Mouse (Mus musculus) ES-Bruce4 (cell line): Measurements from ENCODE around the gene Rae1. TPM values are rescaled to one million over a fixed set of nuclear protein-coding genes. Genes with fewer than 3 reads are reported as not detected.
A peak's percentile ranks its signal among the peaks of the same experiment; 100 is the strongest.

Experiments used
- H3K27ac ChIP-seq: 2 replicates; pipeline ENCODE4 v1.5.1; 2012; ENCODE audit warnings: low read length, inconsistent platforms; ENCODE audit not compliant: insufficient read depth
- H3K27me3 ChIP-seq: 2 replicates; pipeline ENCODE4 v1.6.1; 2012; ENCODE audit warnings: mild to moderate bottlenecking, low read length, inconsistent platforms; ENCODE audit not compliant: control insufficient read depth, poor library complexity, insufficient read depth, severe bottlenecking
- H3K36me3 ChIP-seq: 2 replicates; pipeline ENCODE4 v1.6.1; 2012; ENCODE audit warnings: inconsistent platforms, mild to moderate bottlenecking, low read length, moderate library complexity; ENCODE audit not compliant: control insufficient read depth, poor library complexity, insufficient read depth, severe bottlenecking
- H3K4me1 ChIP-seq: one replicate; pipeline ENCODE4 v1.8.1; 2011; ENCODE audit warnings: low read length; ENCODE audit not compliant: control insufficient read depth, insufficient read depth
- H3K4me3 ChIP-seq: 2 replicates; pipeline ENCODE4 v1.5.1; 2011; ENCODE audit warnings: low read depth, mild to moderate bottlenecking, low read length
- H3K9ac ChIP-seq: 2 replicates; pipeline ENCODE4 v1.6.1; 2012; ENCODE audit warnings: low read depth, mild to moderate bottlenecking, inconsistent platforms; ENCODE audit not compliant: poor library complexity, severe bottlenecking
- H3K9me3 ChIP-seq: replicated peaks from 2 replicates; pipeline ENCODE4 v1.6.1; 2012; ENCODE audit warnings: mild to moderate bottlenecking, low read length, inconsistent platforms; ENCODE audit not compliant: control insufficient read depth, poor library complexity, insufficient read depth, severe bottlenecking
- CTCF ChIP-seq: IDR thresholded peaks from one replicate; pipeline ENCODE4 v1.8.1; 2011; ENCODE audit warnings: low read depth, low read length
- EP300 ChIP-seq: IDR thresholded peaks from 2 replicates; pipeline ENCODE4 v1.6.1; 2011; ENCODE audit warnings: low read depth, low read length; ENCODE audit not compliant: insufficient read depth
- POLR2A ChIP-seq: IDR thresholded peaks from one replicate; pipeline ENCODE4 v1.8.1; 2011; ENCODE audit warnings: low read length; ENCODE audit not compliant: insufficient read depth
- polyA plus RNA-seq: library from polyadenylated mRNA; stranded (reverse); fragments of >200 nt; gene quantifications from 2 replicates; pipeline ENCODE4 v1.2.4, GENCODE M21; 2011; ENCODE audit warnings: low read depth; ENCODE audit not compliant: missing spikeins, insufficient read depth, insufficient read length

Gene Rae1
- polyA plus RNA-seq, 1 experiment = 123 TPM

DNA sequence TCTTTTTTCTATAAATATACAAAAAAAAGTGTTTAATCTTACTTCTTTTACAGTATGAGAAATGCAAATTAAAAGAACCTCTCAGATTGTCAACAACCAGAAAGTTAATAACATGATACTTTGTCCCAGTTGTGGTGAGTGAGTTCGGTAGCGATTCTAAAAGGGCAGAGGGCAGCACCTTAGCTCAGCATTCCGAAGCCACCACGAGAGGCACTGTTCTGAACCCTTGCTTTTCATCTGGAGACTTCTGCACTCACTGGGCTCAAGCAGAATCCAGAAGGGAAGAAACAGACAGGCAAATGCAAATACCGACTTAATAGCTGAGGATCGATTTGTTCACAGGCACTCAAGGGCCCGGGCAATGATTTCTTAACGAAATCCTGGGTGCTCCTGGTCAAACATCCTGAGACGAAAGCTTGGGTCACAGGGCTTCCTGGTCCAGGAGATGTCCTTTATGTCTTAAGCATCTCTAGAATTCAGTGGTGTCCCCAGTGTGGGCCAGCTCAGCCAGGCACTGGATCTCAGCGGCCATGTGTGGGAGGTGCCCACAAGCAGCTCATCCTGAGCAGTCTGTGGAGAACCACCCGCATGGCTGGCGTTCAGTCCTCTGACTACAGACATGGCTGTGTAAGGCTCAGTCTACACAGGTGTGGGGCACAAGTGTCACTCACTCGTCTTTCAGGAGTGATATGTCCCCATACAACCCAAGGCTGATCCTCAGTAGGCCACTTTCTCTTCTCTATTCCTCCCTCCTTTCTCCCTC, 40.7 kb upstream of the Rae1 start:
- H3K9me3 ChIP-seq = peaks cover 10% of the 10 kb centered on the region; the same call in 1 of the 2 replicates
- no peak overlapping the region for H3K27ac ChIP-seq
- no peak overlapping the region for H3K9ac ChIP-seq
- H3K4me1 ChIP-seq = no peaks in the 10 kb centered on the region
- H3K36me3 ChIP-seq = no peaks in the 10 kb centered on the region
- no peak overlapping the region for H3K4me3 ChIP-seq
- H3K27me3 ChIP-seq = no peaks in the 10 kb centered on the region
- TF ChIP-seq CTCF (peak; percentile 18), EP300 (no peak), POLR2A (no peak)

DNA sequence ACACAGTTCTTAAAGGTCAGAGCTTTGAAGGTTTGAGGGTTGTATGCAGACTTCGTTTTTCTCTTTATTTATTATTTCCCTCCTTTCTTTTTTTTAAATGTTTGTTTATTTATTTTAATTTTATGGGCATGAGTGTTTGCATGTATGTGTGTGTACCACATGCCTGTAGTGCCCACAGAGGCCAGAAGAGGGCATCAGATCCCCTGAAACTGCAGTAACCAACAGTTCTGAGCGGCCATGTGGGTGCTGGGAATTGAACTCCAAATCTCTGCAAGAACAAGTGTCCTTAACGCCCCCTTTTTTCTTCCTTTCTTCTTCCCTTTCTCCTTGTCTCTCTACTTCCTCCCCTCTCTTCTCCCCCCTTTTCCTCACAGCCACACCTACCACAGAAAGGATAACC, 39.6 kb upstream of the Rae1 start:
- Histone ChIP-seq H3K36me3 (no peaks in the 10 kb centered on the region), H3K27ac (no peak overlapping the region), H3K4me3 (no peak overlapping the region), H3K27me3 (no peaks in the 10 kb centered on the region), H3K9me3 (peaks cover 10% of the 10 kb centered on the region; the same call in 1 of the 2 replicates), H3K9ac (no peak overlapping the region), H3K4me1 (no peaks in the 10 kb centered on the region)
- TF ChIP-seq CTCF (peak; percentile 32), POLR2A (no peak)

DNA sequence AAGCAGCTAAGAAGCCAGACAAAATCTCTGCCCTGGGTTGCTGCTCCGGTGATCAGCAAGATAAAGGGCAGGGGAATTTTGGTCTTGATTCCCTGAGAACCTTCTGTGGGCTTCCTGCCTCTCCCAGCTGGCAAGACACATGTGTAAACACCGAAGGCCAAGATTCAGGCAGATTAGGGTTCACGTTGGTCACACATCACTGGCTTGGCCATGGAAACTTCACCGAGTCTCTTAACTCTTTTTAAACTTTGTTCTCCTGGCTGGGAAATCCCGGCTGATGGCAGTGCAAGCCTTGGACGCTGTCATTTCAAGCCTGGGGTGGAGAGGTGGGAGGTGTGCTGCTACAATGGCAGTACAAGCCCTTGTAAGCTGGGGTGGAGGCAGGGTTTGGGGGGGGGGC, 38.7 kb upstream of the Rae1 start:
- no peak for TF ChIP-seq EP300
- no peak for TF ChIP-seq CTCF
- no peak for TF ChIP-seq POLR2A
- H3K36me3 ChIP-seq = no peaks in the 10 kb centered on the region
- no peak overlapping the region for H3K4me3 ChIP-seq
- H3K9ac ChIP-seq = no peak overlapping the region
- no peak overlapping the region for H3K27ac ChIP-seq
- H3K9me3 ChIP-seq = peaks cover 6% of the 10 kb centered on the region; the same call in 1 of the 2 replicates
- no peaks in the 10 kb centered on the region for H3K27me3 ChIP-seq
- H3K4me1 ChIP-seq = no peaks in the 10 kb centered on the region

DNA sequence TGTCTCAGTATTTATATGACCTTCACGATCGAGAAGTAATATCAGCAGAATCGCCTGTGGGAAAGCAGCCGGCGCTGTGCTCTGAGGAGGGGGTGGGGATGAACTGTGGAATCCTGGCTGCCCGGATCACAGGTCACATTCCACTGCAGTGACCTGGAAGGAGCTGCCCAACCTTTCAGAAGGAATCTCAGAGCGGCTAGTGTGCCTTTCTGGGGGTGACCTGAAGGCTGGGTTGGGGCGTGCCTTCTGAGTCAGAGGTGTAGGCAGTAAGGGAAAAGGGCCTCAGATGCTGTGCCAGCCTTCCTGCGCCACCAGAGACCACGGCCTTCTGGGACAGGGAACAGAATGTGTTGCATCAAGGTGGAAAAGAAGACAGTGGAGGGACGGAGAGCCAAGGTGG, 34.7 kb upstream of the Rae1 start:
- Histone ChIP-seq H3K27me3 (no peaks in the 10 kb centered on the region), H3K36me3 (no peaks in the 10 kb centered on the region), H3K9me3 (no peaks in the 10 kb centered on the region; the same call in 1 of the 2 replicates), H3K9ac (no peak overlapping the region), H3K4me3 (no peak overlapping the region), H3K27ac (no peak overlapping the region), H3K4me1 (no peaks in the 10 kb centered on the region)
- TF ChIP-seq POLR2A = no peak
- TF ChIP-seq CTCF = no peak
- no peak for TF ChIP-seq EP300

DNA sequence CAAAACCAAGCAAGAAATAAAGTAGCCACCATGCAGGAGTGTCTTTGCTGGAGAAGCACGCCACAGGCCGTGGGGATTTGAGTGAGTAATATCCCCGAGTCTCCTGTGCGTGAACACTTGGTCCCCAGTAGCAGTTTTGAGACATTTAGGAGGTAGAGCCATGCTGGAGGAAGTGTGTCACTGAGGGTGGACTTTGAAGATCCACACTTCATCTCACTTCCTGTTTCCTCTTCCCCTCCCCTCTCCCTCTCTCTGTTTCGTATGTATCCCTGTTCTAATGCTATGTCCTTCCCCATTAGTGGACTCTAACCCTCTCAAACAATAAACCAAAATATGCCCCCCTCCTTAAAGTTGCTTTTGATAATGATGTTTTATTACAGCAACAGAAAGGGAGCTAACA, 33.4 kb upstream of the Rae1 start:
- Histone ChIP-seq H3K36me3 (no peaks in the 10 kb centered on the region), H3K4me3 (no peak overlapping the region), H3K27me3 (no peaks in the 10 kb centered on the region), H3K27ac (no peak overlapping the region), H3K9ac (no peak overlapping the region), H3K9me3 (no peaks in the 10 kb centered on the region), H3K4me1 (no peaks in the 10 kb centered on the region)
- TF ChIP-seq POLR2A (no peak), EP300 (no peak), CTCF (no peak)

DNA sequence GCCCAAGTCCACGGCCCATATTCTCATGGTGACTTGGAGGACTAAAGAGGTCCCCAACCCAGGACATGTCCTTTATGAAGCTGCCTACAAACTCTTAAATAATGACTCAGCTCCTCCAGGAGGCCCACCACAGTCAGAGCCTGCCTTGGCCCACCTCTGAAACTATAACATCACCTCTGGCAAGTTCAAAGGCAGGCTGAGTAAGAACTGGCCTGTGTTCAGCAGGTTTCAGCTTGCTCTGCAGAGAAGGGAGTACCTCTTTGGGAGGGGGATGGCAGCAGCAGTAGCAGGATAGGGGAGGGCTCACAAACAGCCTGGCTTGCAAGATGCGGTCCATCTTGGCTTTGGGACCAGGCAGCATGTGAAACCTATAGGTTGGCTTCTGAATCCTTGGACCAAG, 28.1 kb upstream of the Rae1 start:
- TF ChIP-seq EP300 (no peak), CTCF (no peak), POLR2A (no peak)
- H3K4me3 ChIP-seq = no peak overlapping the region
- no peaks in the 10 kb centered on the region for H3K9me3 ChIP-seq
- H3K4me1 ChIP-seq = peaks cover 5% of the 10 kb centered on the region
- no peaks in the 10 kb centered on the region for H3K27me3 ChIP-seq
- H3K9ac ChIP-seq = no peak overlapping the region
- no peaks in the 10 kb centered on the region for H3K36me3 ChIP-seq
- H3K27ac ChIP-seq = no peak overlapping the region
